Mouse (Mus musculus) gonadal fat pad, adult 2 months (tissue): ENCODE measurements around the gene Olig3. TPM values are rescaled to one million over a fixed set of nuclear protein-coding genes. Genes with fewer than 3 reads are reported as not detected.

Experiments used
- DNase-seq: peaks from one replicate; pipeline ENCODE4 v3.0.0-alpha.2; 2012; ENCODE audit warnings: low read depth
- polyA plus RNA-seq: library from polyadenylated mRNA; depleted of rRNA; stranded (reverse); fragments of >200 nt; gene quantifications from 2 replicates; pipeline ENCODE4 v1.2.3, GENCODE M21; 2012; rRNA removed

The Olig3 gene
- not detected in 2 replicates for polyA plus RNA-seq

DNA sequence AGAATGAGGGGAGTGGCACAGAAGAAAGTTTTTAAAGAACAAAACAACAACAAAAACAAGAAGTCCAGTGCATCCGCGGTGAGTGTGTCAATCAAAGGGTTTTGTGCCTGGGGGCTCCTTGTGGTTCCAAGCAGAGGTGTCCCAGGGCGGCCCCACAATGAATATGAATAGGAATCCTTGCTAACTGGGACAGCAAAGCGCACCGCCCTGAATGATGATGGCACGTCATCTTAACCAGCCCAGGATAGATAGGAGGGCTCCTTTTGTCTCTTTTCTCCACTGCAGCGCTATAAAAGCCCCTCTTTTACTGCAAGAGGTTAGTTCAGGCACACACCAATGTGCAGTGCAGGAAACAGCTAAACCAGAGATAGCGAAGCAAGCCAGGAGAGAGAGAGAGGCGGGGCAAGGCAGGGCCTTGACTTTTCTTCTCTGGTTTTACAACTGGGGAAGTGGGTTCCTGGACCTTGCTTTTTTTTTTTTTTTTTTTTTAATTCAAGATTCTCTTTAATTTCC lies at the start of gene Olig3:
TSS of gene Olig3 (plus strand) at position 463 of the 513 bp plus-strand sequence.
- DNase-seq, result no peak

DNA sequence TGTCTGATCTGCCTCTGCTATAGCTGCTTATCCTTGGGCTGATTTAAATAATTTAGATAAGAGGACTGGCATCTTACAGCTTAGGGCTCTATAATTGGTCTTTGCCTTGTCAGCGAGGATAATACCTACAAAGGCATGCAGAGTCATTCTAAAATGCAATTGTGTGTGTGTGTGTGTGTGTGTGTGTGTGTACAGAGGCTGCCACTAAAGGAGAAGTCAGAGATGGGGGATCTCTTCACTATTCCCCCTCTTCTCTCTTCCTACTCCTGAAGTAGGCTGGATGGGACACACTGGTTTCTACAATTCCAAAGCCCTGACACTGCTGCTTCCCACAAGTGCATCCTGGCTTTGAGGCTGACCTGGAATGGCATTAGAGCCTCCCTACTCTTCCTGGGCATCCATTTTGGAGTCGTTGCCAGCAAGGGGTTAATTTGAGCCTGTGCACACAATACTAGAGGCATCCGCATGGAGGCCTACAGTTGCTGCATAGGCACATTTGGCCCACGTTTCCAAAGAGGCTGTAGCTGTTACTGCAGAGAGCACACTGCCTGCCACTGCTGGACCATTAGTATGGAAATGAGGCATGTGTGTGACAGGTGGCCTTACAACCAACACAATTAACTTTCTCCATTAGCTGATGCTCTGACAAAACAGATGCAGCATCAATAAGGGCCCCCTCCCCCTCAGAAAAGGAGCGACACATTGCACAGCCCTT lies 46.5 kb upstream of the Olig3 start:
- DNase-seq, result no peak

DNA sequence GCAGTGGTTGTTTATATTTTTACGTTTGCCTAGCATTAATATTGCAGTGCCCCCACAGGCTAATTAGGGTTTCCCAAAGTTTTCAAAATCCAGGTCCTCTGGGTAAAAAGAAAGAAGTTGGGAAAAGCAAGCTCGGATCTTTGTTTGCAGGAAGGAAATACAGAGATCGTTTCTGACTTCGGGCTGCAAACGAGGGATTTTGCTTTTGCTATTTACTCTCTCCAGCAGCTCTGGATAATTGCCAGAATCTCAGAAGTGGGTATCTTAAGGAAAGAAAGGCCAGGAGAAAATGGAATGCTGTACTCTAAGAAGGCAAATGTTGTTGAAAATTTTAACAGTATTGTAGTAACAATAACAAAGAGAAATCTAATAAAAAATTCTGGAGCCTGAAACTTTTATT lies 45.9 kb upstream of the Olig3 start:
- DNase-seq, result no peak

DNA sequence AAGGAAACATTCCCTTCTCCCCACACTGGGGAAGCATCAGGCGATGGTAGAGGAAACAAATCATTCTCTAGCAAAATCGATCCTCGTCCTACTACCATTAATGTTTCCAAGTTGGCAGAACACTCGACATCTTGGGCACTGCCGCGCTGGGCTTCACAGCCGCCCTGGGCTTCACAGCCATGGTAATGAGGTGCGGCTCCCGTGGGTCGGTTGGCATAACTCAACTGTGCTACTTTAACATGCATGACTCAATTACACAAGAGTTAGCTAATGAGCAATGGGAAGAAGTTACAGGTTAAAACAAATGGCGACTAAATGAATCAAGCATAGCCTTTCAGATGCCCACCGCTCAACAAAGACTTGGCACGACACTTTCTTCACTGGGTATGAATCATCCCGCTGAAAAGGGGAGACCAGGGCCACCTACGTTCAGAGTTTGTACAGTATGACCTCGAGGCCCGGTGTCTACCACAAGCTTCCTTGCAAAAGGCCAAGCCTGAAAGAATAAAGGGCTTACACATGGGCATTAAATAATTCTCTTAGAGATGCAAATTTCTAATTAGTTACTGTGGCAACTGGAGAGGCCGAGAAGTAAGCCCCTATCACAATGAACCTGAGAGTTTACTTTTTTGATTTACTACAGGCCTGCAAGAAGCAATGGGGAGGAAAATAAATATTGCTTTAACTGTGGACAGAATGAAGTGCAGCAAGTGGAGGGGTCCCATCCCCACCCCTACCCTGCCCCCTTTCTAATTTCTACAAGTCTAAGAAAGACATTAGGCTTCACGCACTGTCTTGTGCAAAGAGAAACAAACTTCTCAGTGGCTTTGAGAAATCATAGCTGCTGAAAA lies 38.1 kb upstream of the Olig3 start:
- DNase-seq, result no peak

DNA sequence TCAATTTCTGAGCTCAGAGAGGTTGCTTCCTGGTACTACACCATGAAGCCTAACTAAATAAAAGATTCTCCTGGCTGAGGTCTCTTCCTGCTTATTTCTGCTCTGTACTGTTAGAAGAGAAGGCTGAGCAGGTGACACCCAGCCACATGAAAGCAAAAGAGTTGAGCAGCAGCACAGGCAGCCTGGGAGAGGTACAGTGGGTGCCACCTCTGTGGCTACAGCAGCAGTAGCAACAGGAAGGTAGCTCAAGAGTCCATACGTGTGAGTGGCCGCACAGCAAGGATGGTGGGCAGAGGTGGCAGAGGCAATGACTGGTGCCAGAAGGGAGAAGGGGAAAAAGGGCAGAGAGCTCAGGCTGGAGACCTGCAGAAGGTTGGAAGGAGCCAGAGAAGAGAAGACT lies 34.6 kb upstream of the Olig3 start:
- no peak for DNase-seq

DNA sequence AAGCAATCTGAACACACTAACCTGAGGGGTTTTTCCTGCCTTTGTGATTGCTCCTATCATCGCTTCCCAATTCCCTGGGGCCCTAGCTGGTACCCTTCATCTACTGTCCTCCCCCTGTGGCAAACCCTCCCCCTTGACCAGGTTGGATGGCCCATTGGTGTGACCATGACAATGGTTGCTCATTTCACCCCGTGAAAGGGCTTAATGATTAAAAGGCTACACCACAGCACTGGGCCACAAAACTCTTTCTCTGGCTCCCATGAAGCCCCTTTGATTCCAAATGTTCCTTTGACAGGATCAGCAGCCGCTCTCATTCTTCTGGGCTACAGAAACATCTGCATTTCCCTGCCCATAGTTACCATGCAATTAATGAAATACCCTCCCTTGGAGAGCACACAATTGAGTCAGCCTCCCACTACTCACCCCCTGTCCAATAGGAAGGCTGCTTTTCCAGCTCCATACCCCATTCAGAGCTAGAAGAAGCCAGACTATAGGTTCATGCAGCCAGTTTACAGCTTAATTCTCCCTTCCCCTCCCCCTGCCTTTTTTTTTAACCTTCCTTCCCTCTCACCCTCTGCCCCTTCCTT lies 27.0 kb upstream of the Olig3 start:
- DNase-seq, result no peak

DNA sequence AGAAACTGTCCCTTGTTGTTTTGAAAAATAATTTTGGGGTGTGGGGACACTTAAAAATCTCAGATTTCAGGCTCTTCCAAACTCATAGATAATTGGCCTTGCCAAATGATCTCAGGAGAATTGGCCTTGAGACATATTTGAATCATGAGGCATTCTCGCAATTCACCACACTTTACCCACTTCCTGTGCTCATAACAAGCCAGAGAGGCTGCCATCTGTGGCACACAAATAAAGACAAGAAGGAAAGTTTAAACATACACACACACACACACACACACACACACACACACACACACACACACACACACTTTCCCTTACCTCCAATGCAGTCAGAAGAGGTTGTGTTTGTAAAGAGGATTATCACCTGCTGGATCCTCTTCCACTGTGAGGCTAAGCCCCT lies 22.9 kb upstream of the Olig3 start:
- no peak for DNase-seq

DNA sequence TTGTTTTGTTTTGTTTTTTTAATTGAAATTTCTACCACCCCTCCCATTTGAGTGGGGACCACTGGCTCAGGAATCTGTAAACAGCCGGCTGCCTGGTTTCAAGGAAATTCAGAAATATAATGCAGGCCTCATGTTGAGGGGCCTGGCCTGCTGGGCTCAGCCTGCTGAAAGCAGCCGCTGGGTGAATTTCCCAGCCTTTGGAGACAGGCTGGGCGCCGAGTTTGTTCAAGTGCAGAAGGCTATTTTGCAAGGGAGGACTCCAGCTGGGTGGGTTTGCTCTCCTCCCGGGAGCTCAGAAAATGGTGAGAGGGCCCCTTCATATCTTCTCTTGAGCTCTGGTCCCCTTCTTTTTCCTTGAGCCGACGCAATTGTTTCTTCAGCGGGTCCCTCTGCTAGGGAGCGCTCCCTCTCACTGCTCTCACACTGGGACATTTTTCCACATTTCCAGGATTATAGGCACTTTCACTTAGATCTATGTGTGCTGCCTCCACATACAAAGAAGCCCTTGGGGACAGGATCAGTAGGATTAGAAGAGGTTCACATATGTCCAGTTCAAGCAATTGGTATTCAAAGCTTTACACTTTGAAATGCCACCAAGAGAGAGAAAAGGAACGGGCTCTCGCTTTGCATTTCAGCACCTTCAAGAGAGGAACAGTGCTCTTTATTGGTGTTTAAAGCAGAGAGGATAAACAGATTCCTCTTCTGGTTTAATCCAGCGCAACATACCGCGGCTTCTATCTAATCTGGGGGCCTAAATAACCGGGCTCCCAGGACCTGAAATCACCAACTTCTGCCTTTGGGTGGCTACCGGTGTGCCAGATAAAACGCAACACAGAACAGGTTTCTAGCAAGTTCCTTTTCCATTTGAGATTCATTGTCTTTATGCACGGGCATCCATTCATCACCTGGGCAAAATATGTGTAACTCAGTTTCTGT lies 17.4 kb upstream of the Olig3 start:
- DNase-seq, result no peak

DNA sequence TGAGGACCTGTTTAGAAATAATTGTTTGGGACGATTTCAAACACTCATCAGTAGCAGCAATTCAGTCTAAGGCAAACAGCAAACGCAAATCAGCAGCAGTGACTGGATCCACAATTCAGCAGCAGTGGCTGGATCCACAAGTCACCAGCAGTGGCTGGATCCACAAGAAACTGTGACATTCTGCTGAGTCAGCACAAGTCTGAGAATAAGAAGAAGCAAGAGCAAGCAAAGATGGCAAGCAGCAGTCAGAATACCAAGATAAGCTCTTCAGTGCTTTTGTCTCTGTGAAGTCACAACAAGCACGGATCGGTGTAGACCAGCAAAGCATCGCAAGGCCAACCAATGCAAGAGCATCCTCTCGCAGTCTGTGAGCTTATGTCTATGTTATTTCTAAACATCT lies 12.3 kb upstream of the Olig3 start:
- no peak for DNase-seq

DNA sequence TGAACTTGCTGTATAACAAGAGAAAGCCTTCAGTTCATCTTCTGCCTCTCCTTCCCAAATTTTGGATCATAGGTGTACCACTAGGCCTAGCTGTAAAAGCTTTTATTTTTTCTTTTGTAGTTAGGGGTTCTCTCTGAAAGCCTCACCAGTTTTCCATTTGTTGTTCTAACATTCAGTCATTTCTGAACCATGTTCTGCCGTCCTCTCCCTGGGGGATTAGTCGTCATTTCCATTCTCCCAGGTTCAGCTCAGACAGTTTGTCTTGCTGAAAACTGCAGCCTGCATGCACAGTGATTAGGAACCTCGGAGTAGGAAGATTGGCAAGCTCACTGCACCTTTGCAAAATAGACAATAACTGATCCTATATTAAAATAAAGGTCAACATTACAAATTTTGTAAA lies 7.0 kb upstream of the Olig3 start:
- DNase-seq, result no peak

DNA sequence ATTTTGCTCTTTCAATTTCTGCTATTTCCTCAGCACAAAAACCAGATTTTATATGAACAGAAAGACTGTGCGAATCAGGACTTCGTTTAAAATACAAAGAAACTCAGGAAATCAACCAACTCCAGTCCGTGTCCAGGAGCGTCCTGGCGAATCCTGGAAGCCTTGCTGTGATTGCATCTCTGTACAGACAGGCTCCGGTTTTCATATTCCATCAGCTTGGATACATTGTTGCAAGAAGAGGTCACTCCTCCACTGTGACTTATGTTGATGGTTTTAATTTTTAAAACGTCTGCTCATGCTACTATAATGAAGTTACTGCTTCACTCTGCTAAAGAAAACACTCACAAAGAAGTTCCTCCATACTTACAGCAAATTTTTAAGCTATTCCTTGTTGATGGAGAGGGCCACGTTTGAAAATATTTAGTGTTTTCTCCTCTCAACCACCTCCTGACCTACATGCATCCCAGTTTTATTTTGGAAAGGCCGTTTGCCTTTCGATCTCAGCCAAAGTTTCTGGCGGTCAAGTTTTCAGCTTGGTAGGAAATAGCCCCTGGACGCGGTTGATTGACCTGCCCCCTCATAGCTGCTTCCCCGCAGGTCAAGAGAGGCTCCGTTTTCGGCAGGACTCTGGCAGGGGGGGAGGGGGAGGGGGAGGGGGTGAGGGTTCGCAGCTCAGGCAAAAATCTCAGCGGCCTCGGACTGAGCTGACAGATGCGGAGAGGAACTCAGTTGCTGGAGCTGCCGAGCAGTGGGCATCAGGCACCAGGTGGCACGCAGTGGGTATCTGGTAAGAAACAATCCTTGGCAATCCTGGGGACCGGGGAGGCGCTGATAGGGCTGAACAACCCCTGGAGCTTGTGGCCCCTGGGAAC lies 4.1 kb upstream of the Olig3 start:
- no peak for DNase-seq

DNA sequence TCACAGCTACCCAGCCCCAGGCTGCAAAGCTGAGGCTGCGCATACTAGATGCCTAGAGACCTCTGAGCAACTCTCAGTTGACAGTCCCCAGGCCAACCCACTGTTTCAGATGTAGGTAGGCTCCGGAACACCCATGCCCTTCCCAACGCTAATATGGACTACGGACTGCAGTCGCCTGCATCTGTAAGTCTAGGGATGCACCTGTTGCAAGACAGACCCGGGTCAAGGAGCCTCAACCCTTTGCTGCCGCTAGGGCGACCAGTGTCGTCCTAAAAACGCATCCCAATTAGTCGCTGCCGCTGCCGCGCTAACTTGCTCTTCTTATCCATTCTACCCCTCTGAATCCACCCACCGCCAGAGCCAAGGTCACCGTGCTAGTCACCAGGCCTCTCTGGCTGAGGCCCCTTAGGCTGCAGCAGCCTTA lies 3.4 kb upstream of the Olig3 start:
- DNase-seq, result no peak

DNA sequence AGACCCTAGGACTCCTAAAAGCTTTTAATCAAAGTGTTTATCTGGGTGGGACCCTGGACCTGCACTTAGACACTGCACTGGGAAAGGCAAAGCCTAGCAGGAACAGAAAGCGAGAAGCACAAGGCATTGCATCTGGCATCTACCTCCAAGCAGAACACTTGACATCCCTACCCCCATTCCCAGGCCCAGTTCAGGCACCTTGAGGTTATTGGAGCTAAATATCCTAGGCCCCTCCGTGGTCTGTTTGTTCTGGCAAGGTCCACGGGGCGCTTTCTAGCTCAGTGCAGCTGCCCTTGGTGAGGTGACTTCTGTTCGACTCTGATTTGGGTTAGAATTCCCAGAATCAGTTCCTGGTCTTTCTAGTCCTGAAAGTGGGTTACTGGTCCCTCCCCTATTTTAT lies 2.7 kb upstream of the Olig3 start:
- no peak for DNase-seq

DNA sequence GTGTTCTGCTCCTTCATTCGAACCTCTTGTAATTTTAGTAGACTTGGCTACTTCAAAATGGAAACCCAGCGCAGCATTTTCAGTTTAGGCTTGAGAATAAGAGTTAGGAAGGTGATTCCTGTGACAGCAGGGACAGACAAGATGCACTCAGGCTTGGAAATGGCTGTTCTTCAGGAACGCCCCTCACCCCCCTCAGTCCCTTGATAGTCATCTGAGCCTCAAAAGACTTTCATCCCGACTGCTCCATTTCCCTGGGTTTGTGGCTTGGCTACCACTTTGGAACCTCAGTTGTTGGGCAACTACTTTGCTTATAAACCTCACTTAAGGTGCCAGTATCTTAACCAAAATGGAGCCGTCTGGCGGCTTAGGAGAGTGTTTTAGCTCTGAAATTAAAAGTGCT lies 2.2 kb upstream of the Olig3 start:
- no peak for DNase-seq

DNA sequence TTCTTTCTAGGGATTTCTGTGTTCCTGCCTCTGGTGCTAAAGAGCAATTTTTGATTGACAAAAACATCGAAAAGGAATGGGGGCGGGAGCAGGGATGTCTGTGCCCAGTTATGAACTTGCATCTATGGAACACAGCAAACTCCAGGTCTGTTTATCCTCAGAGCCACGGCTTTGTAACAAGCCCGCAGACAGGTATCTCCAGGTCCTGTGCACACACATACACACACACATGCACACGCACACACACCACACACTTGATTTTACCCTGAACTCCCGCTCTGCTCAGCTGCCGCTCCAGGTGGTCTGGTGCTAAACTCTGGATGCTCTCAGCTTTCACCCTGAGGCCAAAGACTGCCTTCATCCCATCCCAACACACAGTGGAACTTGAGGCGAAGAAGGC lies 1.3 kb upstream of the Olig3 start:
- no peak for DNase-seq

DNA sequence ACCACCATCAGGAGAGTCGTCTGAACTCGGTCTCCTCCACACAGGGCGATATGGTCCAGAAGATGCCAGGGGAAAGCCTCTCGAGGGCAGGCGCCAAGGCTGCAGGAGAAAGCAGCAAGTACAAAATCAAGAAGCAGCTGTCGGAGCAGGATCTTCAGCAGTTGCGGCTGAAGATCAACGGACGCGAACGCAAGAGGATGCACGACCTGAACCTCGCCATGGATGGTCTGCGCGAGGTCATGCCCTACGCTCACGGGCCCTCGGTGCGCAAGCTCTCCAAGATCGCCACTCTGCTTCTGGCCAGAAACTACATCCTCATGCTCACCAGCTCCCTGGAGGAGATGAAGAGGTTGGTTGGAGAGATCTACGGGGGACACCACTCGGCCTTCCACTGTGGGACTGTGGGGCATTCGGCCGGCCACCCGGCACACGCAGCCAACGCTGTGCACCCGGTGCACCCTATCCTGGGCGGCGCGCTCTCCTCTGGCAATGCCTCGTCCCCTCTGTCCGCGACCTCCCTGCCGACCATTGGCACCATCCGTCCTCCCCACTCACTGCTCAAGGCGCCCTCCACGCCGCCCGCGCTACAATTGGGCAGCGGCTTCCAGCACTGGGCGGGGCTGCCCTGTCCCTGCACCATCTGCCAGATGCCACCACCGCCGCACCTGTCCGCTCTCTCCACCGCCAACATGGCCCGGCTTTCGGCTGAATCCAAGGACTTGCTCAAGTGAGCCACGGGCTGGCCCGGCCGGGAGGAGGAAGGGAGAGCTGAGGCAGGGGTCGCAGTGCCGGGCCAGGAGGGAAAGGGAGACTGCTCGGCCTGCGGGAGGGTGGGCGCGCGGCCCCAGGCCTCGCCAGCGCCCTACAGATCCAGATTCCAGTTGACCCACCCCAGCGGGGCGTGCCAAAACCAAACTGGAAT lies 648 bp downstream of the Olig3 start:
- DNase-seq, result no peak

DNA sequence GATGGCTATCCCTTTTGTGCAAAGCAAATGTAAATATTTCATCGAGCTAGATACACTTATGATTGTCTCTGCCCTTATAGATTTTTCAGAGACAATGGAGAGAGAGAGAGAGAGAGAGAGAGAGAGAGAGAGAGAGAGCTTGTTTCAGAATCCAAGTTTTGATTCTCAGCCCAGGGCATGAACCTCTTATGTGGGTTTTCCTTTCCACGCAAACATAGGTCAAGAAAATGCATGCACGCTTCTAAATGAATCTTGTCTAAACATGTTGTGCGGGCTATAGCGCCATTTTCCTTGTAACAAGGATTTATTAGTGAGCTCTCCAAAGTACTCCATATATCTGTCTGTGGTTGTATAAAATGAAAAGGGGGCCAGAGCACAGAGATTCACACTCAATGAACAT lies 1.5 kb downstream of the Olig3 start:
- no peak for DNase-seq

DNA sequence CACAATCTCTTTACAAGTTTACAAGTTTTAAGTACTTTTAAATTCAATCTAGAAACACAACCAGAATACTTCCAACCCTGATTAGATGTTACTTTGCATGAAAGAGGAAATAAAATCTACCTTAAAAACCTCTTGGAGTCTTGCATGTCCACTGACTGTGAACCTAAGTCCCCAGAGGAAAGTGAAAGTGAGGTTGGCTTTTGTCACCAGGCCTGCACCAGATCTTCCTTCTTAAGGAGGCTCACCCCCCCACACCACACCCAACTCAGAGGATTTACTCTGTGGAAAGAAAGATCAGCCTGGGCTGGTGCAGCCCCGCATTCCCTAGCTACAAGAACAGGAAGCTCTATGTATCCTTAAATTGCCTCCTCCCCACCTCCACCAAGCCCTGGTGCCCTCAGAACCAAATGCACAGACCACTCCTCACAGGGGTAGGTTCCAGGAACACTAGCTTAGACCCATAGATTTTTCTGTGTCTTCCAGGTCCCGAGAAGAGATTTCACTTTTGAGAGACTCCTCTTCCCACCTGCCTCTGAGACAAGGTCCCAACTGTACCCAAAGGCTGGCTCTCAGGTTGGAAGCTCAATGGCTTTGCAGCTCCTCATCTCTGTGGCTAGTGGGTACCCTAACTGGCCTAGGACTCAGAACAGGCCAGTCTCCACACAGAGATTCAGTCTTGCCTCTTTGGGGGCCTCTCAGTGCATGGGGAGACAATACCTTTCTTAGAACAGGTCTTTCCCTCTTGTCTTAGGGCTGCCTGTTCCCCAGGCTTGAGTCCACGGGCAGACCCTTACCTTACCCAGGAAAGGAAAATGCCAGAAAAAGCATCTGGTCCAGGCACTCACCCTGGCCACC lies 4.3 kb downstream of the Olig3 start:
- DNase-seq, result no peak
